Mouse (Mus musculus) activated CD4-positive, CD25-positive, alpha-beta regulatory T cell, adult 4 months (primary cell): Measurements from ENCODE around the gene Cacfd1. TPM values are rescaled to one million over a fixed set of nuclear protein-coding genes. Genes with fewer than 3 reads are reported as not detected.

Experiments
- ATAC-seq: one replicate; pipeline ENCODE4 v1.8.0; 2017
- polyA plus RNA-seq, 2 experiments: library from polyadenylated mRNA; unstranded; fragments of 100-300 nt; shearing (Covaris generic); gene quantifications; one replicate each; pipeline ENCODE4 v1.2.1; 2017

Cacfd1 gene
- polyA plus RNA-seq, 2 experiments from 2014 or later = 16.9 to 19.1 TPM

GRCm38 (mm10) chr2:27027618-27028436 lies 18.1 kb downstream of the Cacfd1 start, which contains the start of gene Slc2a6:
TSS of gene Slc2a6 (minus strand) at chr2:27027998.
- peak; percentile 100 for ATAC-seq

DNA sequence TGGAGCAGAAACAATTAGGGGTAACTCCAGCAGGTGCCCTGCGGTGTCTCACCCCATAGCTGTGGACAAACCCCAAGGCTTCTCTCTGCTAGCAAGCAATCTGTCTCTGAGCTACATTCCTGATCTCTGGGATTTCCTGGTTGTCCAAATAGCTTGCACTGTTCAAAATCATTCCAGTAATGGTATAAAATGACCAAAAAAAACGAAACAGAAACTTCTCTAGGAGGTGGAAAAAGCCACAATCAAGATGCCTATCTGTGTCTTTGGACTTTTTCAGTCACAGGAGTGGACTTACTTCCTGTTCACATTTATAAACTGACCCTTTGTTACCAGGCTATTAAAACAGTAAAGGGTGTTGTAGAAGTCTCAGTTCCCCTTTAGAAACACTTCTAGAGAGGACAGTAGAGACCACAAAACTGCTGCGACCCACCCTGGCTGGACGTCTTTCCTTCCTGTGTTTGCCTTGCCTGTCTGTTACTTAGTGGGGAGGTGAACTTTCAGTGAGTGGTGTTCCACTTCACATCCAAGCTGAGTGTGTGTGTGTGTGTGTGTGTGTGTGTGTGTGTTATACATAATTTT lies 18.8 kb downstream of the Cacfd1 start:
- no peak for ATAC-seq

GRCm38 (mm10) chr2:27032361-27032760 lies 22.6 kb downstream of the Cacfd1 start:
- no peak for ATAC-seq

DNA sequence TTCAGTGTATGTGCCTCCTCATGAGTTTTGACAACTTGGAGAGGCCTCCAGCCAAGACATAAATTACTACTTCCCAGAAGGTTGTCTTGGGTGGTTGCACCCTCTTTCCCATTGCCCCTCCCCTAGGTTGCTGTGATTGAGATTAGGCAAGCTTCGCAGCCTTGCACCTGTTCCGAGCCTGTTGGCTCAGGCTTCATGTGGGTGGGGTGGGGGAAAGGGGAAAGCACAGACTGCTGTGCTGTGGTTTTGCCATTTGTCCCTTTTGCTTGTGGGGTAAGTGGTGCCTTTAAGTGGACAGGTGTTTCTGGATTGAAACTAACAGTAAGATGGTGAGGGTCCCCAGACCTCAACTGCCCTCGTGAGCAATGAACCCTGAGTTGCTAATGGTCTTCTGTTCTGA lies 26.3 kb downstream of the Cacfd1 start:
- no peak for ATAC-seq

DNA sequence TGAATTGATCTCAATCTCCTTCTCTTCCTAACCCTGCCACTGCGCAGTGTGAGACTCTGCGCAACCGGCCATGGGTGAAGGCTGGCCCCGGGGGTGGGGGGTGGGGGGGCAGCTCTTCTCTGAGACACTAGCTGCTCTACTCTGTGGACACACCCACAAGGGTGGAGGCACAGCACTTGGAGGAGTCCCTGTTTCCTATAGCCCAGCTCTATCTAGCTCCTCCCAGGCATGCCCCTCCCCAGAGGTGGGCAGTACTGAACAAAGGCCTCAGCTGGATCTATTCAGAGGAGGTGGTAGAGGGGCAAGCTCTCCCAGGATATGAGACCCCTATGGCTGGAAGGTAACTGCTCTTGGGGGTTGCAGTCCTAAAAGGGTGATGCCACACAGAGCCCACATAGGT lies 27.3 kb downstream of the Cacfd1 start:
- no peak for ATAC-seq

DNA sequence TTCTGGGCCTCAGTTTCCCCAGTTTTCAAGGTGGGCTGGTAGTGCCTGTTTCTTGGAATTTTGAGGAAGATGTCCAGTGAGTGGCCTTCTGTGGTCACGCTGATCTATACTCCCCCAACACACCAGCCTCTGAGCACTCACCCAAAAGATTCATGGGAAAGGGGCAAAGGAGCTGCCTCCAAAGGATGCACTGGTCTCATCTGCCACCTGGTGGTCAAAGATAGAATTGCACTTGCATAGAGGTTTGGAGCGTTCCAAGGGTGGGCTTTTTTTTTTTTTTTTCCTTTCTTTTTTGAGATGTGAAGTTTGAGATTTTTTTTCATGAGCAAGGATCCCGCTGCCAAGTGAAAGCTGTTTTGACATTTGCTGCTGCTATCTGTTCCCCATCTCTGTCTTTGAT lies 28.9 kb downstream of the Cacfd1 start:
- ATAC-seq = no peak

- no peak for ATAC-seq
Measured at GRCm38 (mm10) chr2:27039286-27039685, 29.6 kb downstream of the Cacfd1 start.

DNA sequence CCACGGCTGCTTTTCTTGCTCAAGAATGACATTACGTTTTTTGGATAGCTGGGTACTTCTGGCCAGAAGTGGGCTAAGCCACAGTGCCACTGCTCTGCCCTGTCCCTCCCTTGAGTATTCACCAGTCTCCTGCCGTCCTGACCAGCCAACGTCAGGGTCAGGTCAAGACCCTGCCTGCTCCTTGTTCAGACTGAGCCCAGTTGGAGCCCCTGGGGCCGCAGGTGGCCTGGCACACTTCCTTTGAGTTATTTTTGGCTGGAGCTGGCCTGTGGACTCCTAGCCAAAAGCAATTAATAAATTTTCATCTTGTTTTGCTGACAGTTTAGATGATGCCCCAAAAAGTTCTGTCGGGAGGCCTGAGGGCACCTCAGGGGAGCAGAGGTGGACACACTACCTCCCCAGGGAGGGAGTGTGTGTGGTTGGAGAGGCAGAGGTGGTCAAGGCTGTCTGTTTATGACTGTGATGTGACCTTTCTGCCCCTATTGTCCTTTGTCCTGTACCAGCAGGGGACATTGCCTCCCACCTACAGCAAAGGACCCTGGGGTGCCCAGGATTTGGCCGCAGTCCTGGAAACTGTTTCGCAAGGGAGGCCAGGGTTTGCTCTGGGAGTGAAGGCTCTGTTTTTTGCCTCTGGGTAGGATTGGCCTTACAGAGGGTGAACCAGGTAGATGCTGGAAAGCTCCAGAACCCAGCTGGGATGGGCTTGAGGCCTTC lies 32.6 kb downstream of the Cacfd1 start:
- no peak for ATAC-seq

- ATAC-seq = no peak
Measured at GRCm38 (mm10) chr2:27043461-27043860, 33.7 kb downstream of the Cacfd1 start.

DNA sequence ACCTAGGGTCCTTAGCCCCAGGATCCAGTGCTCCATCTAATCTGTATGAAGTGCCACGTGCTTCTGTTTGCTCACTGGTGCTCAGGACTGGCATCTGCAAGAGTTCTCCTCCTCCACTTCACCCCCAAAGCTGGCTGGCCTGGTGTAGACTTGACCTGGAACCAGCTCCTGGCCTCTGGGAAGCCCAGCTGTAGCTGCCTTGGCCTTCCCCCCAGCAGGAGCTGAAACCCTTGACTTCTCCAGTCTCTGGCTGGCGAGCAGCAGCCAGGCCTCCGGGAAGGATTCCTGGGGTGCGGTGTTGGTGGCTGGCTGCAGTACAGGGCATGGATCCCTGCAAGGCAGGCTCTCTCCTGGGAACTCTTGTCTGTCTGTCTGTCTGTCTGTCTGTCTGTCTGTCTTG lies 34.4 kb downstream of the Cacfd1 start:
- ATAC-seq = no peak

- ATAC-seq = no peak
Measured at GRCm38 (mm10) chr2:27044641-27045040, 34.9 kb downstream of the Cacfd1 start.

- ATAC-seq = no peak
Measured at GRCm38 (mm10) chr2:27045979-27046770, 36.4 kb downstream of the Cacfd1 start.

DNA sequence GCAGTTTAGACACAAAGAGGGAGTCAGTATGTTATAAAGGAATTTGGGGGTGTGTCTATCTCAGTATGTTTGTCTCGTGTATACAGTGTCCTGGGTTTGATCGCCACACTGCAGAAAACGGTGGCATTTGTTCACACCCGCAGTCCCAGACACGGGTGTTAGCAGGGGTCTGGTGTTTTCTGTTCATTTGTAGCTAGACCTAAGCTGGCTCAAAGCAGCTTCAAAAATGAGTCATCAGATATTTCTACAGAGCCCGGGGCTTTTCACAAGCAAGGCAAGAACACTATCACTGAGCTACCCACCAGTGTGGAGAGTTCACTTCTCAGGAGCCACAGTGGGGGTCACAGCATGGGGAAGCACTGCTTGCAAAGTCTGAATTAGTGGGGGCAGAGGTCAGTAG lies 39.7 kb downstream of the Cacfd1 start:
- ATAC-seq = no peak

DNA sequence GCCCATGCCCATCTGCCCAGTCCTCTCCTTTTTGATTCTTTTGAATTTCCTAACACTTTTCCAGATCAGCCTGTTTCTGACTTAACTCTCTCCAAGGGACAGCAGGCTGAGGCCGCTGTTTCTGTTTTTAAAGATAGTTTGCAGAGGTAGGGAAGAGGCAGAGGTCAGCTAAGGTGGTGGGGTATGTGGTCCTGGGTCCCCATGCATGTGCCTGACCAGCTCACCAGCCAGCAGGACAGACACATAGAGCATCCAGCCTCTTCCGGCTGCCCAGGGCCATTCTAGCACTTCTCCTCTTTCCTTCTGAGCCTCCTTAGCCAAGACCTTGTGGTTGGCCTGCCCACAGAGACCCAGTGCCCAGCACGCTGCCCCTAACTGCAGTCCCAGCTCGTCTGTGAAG lies 48.5 kb downstream of the Cacfd1 start:
- no peak for ATAC-seq

- ATAC-seq = no peak
Measured at GRCm38 (mm10) chr2:27058751-27059150, 49.0 kb downstream of the Cacfd1 start.

DNA sequence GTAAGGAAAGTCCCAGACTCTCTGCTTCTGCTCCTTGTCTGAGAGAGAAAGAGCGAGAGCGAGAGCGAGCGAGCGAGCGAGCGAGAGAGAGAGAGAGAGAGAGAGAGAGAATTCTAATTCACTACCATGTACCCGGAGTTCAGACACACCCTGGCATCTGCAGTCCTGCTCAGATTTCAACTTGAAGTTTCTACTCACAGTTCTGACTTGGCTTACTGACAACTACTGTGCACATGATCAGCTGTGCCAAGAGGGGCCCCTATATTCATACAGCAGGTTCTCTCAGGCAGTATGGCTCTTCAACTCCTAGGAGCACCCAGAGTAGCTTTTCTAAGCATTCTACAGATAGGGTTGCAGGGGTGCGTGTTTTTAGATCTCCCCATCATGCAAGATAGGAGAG lies 49.5 kb downstream of the Cacfd1 start:
- no peak for ATAC-seq

- no peak for ATAC-seq
Measured at GRCm38 (mm10) chr2:27067124-27067523, 57.4 kb downstream of the Cacfd1 start.

DNA sequence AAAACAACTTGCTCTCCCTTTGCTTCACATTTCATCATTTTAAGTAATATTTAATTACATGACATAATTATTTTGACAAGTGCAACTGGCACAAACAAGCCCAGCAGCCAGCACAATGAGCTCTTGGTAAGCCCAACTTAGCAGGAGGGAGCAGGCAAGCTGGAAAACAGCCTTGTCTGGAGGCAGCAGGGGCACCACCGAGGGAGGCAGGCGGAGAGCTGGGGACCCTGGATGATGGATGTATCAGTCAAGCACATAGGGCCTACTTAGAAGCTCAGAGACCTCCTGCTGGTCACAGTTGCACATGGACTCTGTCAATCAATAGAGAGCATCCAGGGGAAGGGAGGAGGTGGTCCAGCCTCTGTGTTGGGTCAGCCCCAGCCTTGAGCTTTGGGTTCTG lies 58.3 kb downstream of the Cacfd1 start:
- ATAC-seq = no peak

DNA sequence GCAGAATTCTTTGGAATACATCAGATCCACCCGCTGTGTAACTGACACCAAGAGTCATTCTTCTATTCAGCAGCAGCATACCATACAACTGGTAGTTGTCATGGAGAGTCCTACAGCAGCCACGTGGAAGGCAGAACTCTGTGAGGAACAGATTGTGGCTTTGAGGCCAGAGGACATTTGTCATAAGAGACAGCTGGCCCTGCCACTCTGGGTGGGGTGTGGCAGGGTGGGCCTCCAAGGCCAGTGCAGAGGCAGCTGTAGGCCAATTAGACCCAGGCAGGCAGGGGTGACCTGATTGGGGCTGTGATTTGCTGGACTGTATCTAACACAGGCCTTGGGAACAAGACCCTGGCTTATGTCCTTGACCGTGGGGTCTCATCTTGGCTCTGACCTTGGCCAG lies 59.9 kb downstream of the Cacfd1 start:
- no peak for ATAC-seq

- ATAC-seq = no peak
Measured at GRCm38 (mm10) chr2:27070247-27070813, 60.6 kb downstream of the Cacfd1 start.
